Mouse (Mus musculus) limb, embryonic 11.5 days (tissue): ENCODE results near the gene Usp47. TPM values are rescaled to one million over a fixed set of nuclear protein-coding genes. Genes with fewer than 3 reads are reported as not detected.

Experiments
- ATAC-seq: fragments of 200-750 bp; cut with Nextera tagmentation; 2 replicates; pipeline ENCODE4 v1.8.0; 2017; ENCODE audit warnings: low read depth; ENCODE audit not compliant: insufficient number of reproducible peaks, low FRiP score, low TSS enrichment
- DNase-seq: peaks from one replicate; pipeline ENCODE4 v3.0.0-alpha.2; 2015; ENCODE audit warnings: low spot score
- H3K27ac ChIP-seq: fragments of 300-500 bp; sonication (generic); replicated peaks from 2 replicates; pipeline ENCODE4 v1.5.1; 2014; ENCODE audit warnings: low read depth, mild to moderate bottlenecking, low read length
- H3K27me3 ChIP-seq: fragments of 300-500 bp; sonication (generic); 2 replicates; pipeline ENCODE4 v1.6.1; 2014; ENCODE audit warnings: mild to moderate bottlenecking, low read length, mixed read lengths; ENCODE audit not compliant: control insufficient read depth, insufficient read depth
- H3K36me3 ChIP-seq: fragments of 300-500 bp; sonication (generic); 2 replicates; pipeline ENCODE4 v1.6.1; 2014; ENCODE audit warnings: mild to moderate bottlenecking, low read length, moderate library complexity, mixed read lengths; ENCODE audit not compliant: control insufficient read depth, insufficient read depth
- H3K4me1 ChIP-seq: fragments of 300-500 bp; sonication (generic); 2 replicates; pipeline ENCODE4 v1.6.1; 2014; ENCODE audit warnings: low read length, mixed read lengths; ENCODE audit not compliant: control insufficient read depth, insufficient read depth
- H3K4me2 ChIP-seq: fragments of 300-500 bp; sonication (generic); 2 replicates; pipeline ENCODE4 v1.6.1; 2014; ENCODE audit warnings: low read depth, mild to moderate bottlenecking, moderate library complexity; ENCODE audit not compliant: severe bottlenecking
- H3K4me3 ChIP-seq: fragments of 300-500 bp; sonication (generic); 2 replicates; pipeline ENCODE4 v1.5.1; 2014; ENCODE audit warnings: low read depth, low read length
- H3K9ac ChIP-seq: fragments of 300-500 bp; sonication (generic); 2 replicates; pipeline ENCODE4 v1.6.1; 2014; ENCODE audit warnings: mild to moderate bottlenecking, low read length
- H3K9me3 ChIP-seq: fragments of 300-500 bp; sonication (generic); 2 replicates; pipeline ENCODE4 v1.6.1; 2016; ENCODE audit warnings: low read length; ENCODE audit not compliant: control insufficient read depth
- WGBS: fragments of 180-500 bp; shearing (Covaris S2); extraction: QIAGEN DNeasy Blood & Tissue Kit; methylation state at CpG from one replicate; pipeline ENCODE4 v1.1.7; 2014; 5-methylcytosine and 5-hydroxymethylcytosine counted together
- polyA plus RNA-seq: library from polyadenylated mRNA; unstranded; fragments of >200 nt; fragmentation: Nextera tagmentation; extraction: Ambion mirVana; gene quantifications from 2 replicates; pipeline ENCODE4 v1.2.1, GENCODE M21; 2014

Usp47 gene
- polyA plus RNA-seq, 1 experiment from 2014 or later = 99.7 TPM

DNA sequence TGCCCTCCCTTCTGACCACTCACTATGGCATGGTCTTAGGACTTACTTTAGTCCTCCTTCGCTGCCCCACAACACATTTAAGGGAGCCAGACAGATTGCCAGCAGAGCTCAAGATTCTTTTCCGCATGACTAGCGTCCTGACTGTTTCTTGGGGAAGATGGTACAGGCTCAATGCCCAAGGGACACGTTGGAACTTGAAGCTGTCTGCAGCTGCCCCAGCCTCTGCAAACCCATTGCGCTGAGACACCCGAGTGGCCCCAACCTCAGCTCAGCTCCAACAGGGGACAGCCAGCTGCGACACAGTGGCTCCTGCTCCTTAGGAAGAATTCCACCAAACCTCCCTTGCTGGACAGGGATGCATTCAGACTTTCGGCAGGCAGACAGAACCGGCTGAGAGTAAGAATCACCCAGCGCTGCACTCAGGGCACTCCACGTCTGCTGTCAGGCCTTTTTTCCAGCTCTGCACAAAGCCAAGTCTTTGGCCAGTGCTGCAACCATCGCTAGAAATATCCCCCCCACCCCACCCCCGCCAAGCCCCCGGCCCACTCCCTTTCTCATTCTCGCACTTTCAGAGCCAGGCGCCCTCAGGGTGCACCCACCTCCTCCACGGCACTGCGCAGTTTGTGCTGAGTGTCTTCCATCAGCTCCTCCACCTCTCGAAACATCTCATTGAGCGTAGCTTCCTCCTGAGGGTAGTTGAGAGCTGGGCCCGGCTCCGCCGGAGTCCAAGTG, 134.4 kb downstream of the Usp47 start:
- Histone ChIP-seq H3K4me1 (0 out of 2 replicates have a peak, but pooled peaks cover 2% of the 10 kb centered on the region), H3K4me2 (peak overlapping the region; percentile 58), H3K36me3 (no peaks in the 10 kb centered on the region), H3K9me3 (no peaks in the 10 kb centered on the region), H3K9ac (peak overlapping the region; percentile 66), H3K27me3 (0 out of 2 replicates have a peak, but pooled peaks cover 2% of the 10 kb centered on the region), H3K4me3 (peak overlapping the region; percentile 47), H3K27ac (no peak overlapping the region)
- peak; percentile 38 for DNase-seq
- peak; percentile 48 for ATAC-seq
- WGBS = 12% methylated on average over 23 of the region's 23 CpGs

DNA sequence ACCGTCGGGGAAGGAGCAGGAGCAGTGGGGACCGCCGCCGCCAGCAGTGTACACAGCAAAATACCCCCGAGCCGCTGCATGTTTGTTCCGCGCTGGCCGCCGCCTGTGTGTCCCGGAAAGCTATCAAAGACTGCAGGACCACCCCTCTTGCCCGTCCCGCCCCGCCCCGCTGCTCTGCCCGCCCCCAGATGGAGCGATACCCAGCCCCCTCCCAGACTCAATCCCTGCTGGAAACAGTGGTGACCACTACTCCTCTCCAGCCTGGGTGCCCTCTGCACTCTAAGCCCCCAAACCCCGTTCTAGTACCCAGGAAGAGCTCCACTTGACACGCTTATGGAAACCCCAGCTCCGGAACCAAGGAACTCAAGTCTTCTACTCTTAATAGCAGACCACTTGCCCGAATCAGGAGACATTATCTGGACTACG, 135.0 kb downstream of the Usp47 start:
- DNase-seq (peak; percentile 74), ATAC-seq (peak; percentile 65)
- under 1% methylated on average over 23 of the region's 23 CpGs for WGBS

DNA sequence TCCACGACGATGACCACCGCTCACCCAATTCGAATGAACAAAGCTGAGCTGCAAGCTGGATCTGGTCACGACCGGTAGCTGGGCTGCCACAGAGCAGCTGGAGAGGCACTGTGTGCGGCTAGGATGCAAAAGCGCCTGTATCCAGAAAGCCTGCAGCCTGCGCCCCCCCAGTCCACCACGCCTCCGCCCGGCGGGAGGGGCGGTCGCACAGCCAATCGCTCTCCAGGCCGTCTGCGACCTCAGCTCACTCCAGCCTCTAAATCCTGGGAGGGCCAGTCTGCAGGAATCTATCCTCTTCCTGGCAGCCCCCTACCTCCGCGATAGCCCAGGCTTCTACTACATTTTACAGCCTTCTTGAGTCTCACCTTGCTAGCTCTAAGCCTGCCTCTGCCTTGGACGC, 135.6 kb downstream of the Usp47 start, which contains the start of gene Dkk3:
Gene Dkk3 (minus strand): TSS at position 116 of the 400 bp plus-strand sequence.
- peak within 1 kb of the TSS; percentile 58 for H3K4me2 ChIP-seq
- 0 out of 2 replicates have a peak, but pooled peaks cover 2% of the 10 kb centered on the region for H3K4me1 ChIP-seq
- WGBS = 1% methylated on average over 21 of the region's 21 CpGs
- no peaks in the 10 kb centered on the region for H3K36me3 ChIP-seq
- DNase-seq (peak; percentile 79), ATAC-seq (peak; percentile 52; the same call in 1 of the 2 replicates)
- H3K9ac ChIP-seq = peak within 1 kb of the TSS; percentile 66
- no peak within 1 kb of the TSS for H3K27ac ChIP-seq
- 0 out of 2 replicates have a peak, but pooled peaks cover 2% of the 10 kb centered on the region for H3K27me3 ChIP-seq
- H3K9me3 ChIP-seq = no peaks in the 10 kb centered on the region
- H3K4me3 ChIP-seq = peak within 1 kb of the TSS; percentile 47

More for the DNA sequence above, 135.0 kb downstream of the Usp47 start:
- Histone ChIP-seq H3K4me3 (peak overlapping the region; percentile 47), H3K9ac (peak overlapping the region; percentile 66), H3K4me2 (peak overlapping the region; percentile 58), H3K36me3 (no peaks in the 10 kb centered on the region), H3K27me3 (0 out of 2 replicates have a peak, but pooled peaks cover 2% of the 10 kb centered on the region), H3K4me1 (0 out of 2 replicates have a peak, but pooled peaks cover 2% of the 10 kb centered on the region), H3K27ac (no peak overlapping the region), H3K9me3 (no peaks in the 10 kb centered on the region)

DNA sequence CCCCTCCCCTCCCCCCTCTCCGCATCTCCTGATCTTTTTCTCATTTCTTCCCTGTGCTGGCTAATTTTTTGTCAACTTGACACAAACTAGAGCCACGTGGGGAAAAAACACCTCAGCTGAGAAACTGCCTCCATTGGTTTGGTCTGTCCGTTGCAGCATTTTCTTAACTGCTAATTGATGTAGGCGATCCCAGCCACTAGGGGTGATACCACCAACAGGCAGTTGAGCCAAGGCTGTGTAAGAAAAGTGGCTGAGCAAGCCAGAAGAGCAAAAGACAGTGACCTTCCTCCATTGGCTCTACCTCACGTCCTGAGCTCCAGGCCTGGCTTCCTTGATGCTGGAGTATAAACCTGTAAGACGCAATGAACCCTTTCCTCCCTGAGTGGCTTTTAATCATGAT, 136.5 kb downstream of the Usp47 start:
- ATAC-seq = no peak
- 21% methylated on average over 5 of the region's 6 CpGs for WGBS
- no peaks in the 10 kb centered on the region for H3K36me3 ChIP-seq
- DNase-seq = no peak
- H3K4me1 ChIP-seq = 0 out of 2 replicates have a peak, but pooled peaks cover 2% of the 10 kb centered on the region
- H3K9ac ChIP-seq = no peak overlapping the region
- 0 out of 2 replicates have a peak, but pooled peaks cover 2% of the 10 kb centered on the region for H3K27me3 ChIP-seq
- H3K4me2 ChIP-seq = no peak overlapping the region
- no peak overlapping the region for H3K27ac ChIP-seq
- no peaks in the 10 kb centered on the region for H3K9me3 ChIP-seq
- no peak overlapping the region for H3K4me3 ChIP-seq

Other genes starting within 250 kb of the Usp47 start
- gene Galnt18, start 243.5 kb upstream of the Usp47 start, polyA plus RNA-seq = 7.0 and 7.2 TPM in 2 replicates
- 7.1 and 8.3 TPM in 2 replicates for gene Dkk3, start 135.6 kb downstream of the Usp47 start, polyA plus RNA-seq
- gene Mical2, start 202.4 kb downstream of the Usp47 start, polyA plus RNA-seq = 2.3 and 2.4 TPM in 2 replicates